Mouse (Mus musculus): Measurements from ENCODE around the gene Gm2696. TPM values are rescaled to one million over a fixed set of nuclear protein-coding genes. Genes with fewer than 3 reads are reported as not detected.

Gene Gm2696
- polyA plus RNA-seq, 2 experiments = not detected

DNA sequence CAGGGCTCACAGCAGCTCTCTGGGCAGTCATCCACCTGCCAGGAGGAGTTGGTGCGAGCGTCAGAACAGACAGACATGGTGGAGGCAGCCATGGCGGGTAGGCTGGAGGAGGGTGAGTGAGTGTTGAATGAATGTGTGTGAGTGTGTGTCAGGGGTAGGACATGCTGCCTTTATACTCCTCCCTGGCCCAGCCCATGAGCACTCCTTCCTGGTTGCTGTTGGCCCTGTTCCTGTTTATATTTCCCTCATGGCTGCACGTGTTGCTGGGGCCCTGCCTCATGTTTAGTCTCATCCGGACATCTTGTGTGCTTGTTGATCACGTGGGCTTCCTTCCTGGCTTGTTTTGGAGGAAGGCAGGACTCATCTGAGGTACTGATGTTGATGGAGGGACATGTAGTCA is 12.5 kb downstream of the Gm2696 start, which contains the start of gene Krtap10-4:
Gene Krtap10-4 (minus strand): TSS at position 145 of the 400 bp plus-strand sequence.
- H3K4me3 ChIP-seq (ENCODE audit: insufficient read depth in 1 of 2, low read depth in 2 of 2, low read length in 2 of 2) = no peak within 1 kb of the TSS
- no peak for ATAC-seq (ENCODE audit: insufficient read depth)
- no peak within 1 kb of the TSS for H3K27ac ChIP-seq
- H3K4me1 ChIP-seq (replicated peaks; ENCODE audit: control insufficient read depth in 2 of 2, insufficient read depth in 2 of 2, low read length in 1 of 2) = no peaks in the 10 kb centered on the region
- 49% methylated on average over 6 of the region's 6 CpGs for WGBS (ENCODE audit: insufficient replicate concordance)
- H3K36me3 ChIP-seq (replicated peaks; ENCODE audit: control insufficient read depth, insufficient read depth, low read depth) = no peaks in the 10 kb centered on the region
- no peaks in the 10 kb centered on the region for H3K27me3 ChIP-seq (ENCODE audit: control insufficient read depth, insufficient read depth, low read length)
- H3K9me3 ChIP-seq (ENCODE audit: control insufficient read depth, low read length) = no peaks in the 10 kb centered on the region
- TF ChIP-seq EP300 (IDR thresholded peaks at IDR 0.05; ENCODE audit: low read depth) (no peak), CTCF (IDR thresholded peaks at IDR 0.05; ENCODE audit: low read depth) (no peak)
- no peak within 1 kb of the TSS for H3K4me2 ChIP-seq (ENCODE audit: low read depth)
- no peak for DNase-seq (ENCODE audit: low read depth in 3 of 3, low spot score in 3 of 3)
- H3K9ac ChIP-seq (replicated peaks) = no peak within 1 kb of the TSS

DNA sequence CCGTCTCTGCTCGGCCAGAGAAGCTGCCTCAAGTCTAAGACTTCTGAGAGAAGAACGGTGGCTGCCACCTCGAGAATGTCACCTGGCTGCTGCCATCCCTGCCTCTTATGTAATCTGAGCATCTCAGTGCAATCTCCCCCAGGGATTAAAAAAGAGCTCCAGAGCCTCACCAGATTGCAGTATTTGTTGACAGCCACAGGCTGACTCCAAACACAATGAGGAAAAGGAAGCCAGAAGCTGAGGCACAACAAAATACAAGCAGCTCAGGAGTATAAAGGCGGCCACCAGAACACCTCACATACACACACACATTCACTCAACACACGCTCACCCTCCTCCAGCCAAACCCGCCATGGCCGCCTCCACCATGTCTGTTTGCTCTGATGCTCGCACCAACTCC is 21.2 kb downstream of the Gm2696 start, which contains the start of gene Krtap10-10:
Gene Krtap10-10 (plus strand): TSS at position 301 of the 400 bp plus-strand sequence.
- Histone ChIP-seq H3K4me1 (replicated peaks; ENCODE audit: control insufficient read depth in 2 of 2, insufficient read depth in 2 of 2, low read length in 1 of 2) (no peaks in the 10 kb centered on the region), H3K4me2 (ENCODE audit: low read depth) (no peak within 1 kb of the TSS), H3K4me3 (ENCODE audit: insufficient read depth in 1 of 2, low read depth in 2 of 2, low read length in 2 of 2) (no peak within 1 kb of the TSS), H3K27ac (no peak within 1 kb of the TSS), H3K36me3 (replicated peaks; ENCODE audit: control insufficient read depth, insufficient read depth, low read depth) (no peaks in the 10 kb centered on the region), H3K9me3 (ENCODE audit: control insufficient read depth, low read length) (no peaks in the 10 kb centered on the region), H3K27me3 (ENCODE audit: control insufficient read depth, insufficient read depth, low read length) (no peaks in the 10 kb centered on the region), H3K9ac (replicated peaks) (no peak within 1 kb of the TSS)
- WGBS (ENCODE audit: insufficient replicate concordance) = 38% methylated on average over 9 of the region's 9 CpGs
- TF ChIP-seq EP300 (IDR thresholded peaks at IDR 0.05; ENCODE audit: low read depth) (no peak), CTCF (IDR thresholded peaks at IDR 0.05; ENCODE audit: low read depth) (no peak)
- DNase-seq (ENCODE audit: low read depth in 3 of 3, low spot score in 3 of 3) = no peak
- no peak for ATAC-seq (ENCODE audit: insufficient read depth)

DNA sequence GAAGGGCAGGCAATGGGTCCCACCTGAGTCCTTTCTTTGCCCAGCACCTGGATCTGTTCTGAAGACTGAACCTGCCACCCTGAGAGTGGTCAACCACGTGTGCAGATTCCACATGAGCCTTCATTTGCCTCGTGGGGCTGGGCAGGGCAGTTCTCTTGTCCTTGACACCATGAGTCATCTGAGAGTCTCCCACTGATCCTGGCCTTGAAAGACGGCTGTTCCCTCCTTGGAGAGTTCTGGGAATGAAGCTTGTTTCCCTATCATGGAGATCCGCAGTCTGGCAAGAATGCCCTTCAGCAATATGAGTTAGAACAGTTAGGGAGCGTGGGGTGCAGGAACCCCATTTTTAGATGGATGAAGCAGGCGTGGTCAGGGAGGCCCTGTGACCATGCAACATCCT is 24.5 kb downstream of the Gm2696 start:
- no peaks in the 10 kb centered on the region for H3K4me1 ChIP-seq (replicated peaks; ENCODE audit: control insufficient read depth in 2 of 2, insufficient read depth in 2 of 2, low read length in 1 of 2)
- no peaks in the 10 kb centered on the region for H3K36me3 ChIP-seq (replicated peaks; ENCODE audit: control insufficient read depth, insufficient read depth, low read depth)
- H3K27me3 ChIP-seq (ENCODE audit: control insufficient read depth, insufficient read depth, low read length) = no peaks in the 10 kb centered on the region
- no peak for ATAC-seq (ENCODE audit: insufficient read depth)
- no peak overlapping the region for H3K4me2 ChIP-seq (ENCODE audit: low read depth)
- 52% methylated on average over 6 of the region's 6 CpGs for WGBS (ENCODE audit: insufficient replicate concordance)
- no peak overlapping the region for H3K27ac ChIP-seq
- no peak for TF ChIP-seq CTCF (IDR thresholded peaks at IDR 0.05; ENCODE audit: low read depth)
- TF ChIP-seq EP300 (IDR thresholded peaks at IDR 0.05; ENCODE audit: low read depth) = no peak
- DNase-seq (ENCODE audit: low read depth in 3 of 3, low spot score in 3 of 3) = no peak
- no peak overlapping the region for H3K9ac ChIP-seq (replicated peaks)
- no peaks in the 10 kb centered on the region; the same call in 1 of the 2 replicates for H3K9me3 ChIP-seq (ENCODE audit: control insufficient read depth, low read length)
- no peak overlapping the region for H3K4me3 ChIP-seq (ENCODE audit: insufficient read depth in 1 of 2, low read depth in 2 of 2, low read length in 2 of 2)

DNA sequence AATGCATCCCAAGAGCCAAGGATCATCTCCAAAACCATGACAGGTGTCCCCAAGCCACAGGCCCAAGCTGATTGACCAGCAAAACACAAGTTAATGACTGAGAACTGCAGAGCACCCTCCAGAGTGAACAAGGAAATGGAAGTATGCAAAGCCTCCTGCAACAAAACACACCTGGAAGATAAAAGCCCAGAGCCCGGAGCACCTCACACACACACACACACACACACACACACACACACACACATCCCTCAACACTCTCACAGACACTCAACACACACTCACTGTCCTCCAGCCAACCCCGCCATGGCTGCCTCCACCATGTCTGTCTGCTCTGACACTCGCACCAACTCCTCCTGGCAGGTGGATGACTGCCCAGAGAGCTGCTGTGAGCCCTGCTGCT is 32.0 kb downstream of the Gm2696 start, which contains the start of gene Gm36176:
Gene Gm36176 (plus strand): TSS at position 301 of the 400 bp plus-strand sequence.
- no peak within 1 kb of the TSS for H3K9ac ChIP-seq (replicated peaks)
- DNase-seq (ENCODE audit: low read depth in 3 of 3, low spot score in 3 of 3) (no peak), ATAC-seq (ENCODE audit: insufficient read depth) (no peak)
- H3K9me3 ChIP-seq (ENCODE audit: control insufficient read depth, low read length) = no peaks in the 10 kb centered on the region
- WGBS (ENCODE audit: insufficient replicate concordance) = 48% methylated on average over 3 of the region's 3 CpGs
- H3K27me3 ChIP-seq (ENCODE audit: control insufficient read depth, insufficient read depth, low read length) = no peaks in the 10 kb centered on the region
- no peak within 1 kb of the TSS for H3K27ac ChIP-seq
- no peak within 1 kb of the TSS for H3K4me3 ChIP-seq (ENCODE audit: insufficient read depth in 1 of 2, low read depth in 2 of 2, low read length in 2 of 2)
- no peaks in the 10 kb centered on the region for H3K4me1 ChIP-seq (replicated peaks; ENCODE audit: control insufficient read depth in 2 of 2, insufficient read depth in 2 of 2, low read length in 1 of 2)
- TF ChIP-seq CTCF (IDR thresholded peaks at IDR 0.05; ENCODE audit: low read depth) (no peak), EP300 (IDR thresholded peaks at IDR 0.05; ENCODE audit: low read depth) (no peak)
- H3K36me3 ChIP-seq (replicated peaks; ENCODE audit: control insufficient read depth, insufficient read depth, low read depth) = no peaks in the 10 kb centered on the region
- no peak within 1 kb of the TSS for H3K4me2 ChIP-seq (ENCODE audit: low read depth)

DNA sequence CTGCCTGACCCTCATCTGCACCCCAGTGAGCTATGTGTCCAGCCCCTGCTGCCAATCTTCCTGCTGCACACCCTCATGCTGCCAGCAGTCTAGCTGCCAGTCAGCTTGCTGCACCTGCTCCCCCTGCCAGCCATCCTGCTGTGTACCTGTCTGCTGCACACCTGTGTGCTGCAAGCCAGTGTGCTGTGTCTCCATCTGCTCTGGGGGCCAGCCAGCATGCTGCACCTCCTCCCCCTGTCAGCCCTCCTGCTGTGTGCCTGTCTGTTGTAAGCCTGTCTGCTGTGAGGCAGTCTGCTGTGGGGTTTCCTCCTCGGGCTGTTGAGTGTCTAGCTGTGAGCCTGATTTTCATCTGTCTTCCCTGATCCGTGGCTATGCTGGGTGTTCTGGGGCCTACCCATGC is 32.5 kb downstream of the Gm2696 start:
- H3K27ac ChIP-seq = no peak overlapping the region
- TF ChIP-seq CTCF (IDR thresholded peaks at IDR 0.05; ENCODE audit: low read depth) (no peak), EP300 (IDR thresholded peaks at IDR 0.05; ENCODE audit: low read depth) (no peak)
- no peaks in the 10 kb centered on the region for H3K9me3 ChIP-seq (ENCODE audit: control insufficient read depth, low read length)
- H3K4me2 ChIP-seq (ENCODE audit: low read depth) = no peak overlapping the region
- H3K36me3 ChIP-seq (replicated peaks; ENCODE audit: control insufficient read depth, insufficient read depth, low read depth) = no peaks in the 10 kb centered on the region
- H3K4me1 ChIP-seq (replicated peaks; ENCODE audit: control insufficient read depth in 2 of 2, insufficient read depth in 2 of 2, low read length in 1 of 2) = no peaks in the 10 kb centered on the region
- no peak for DNase-seq (ENCODE audit: low read depth in 3 of 3, low spot score in 3 of 3)
- 23% methylated on average over 2 of the region's 2 CpGs for WGBS (ENCODE audit: insufficient replicate concordance)
- no peak overlapping the region for H3K4me3 ChIP-seq (ENCODE audit: insufficient read depth in 1 of 2, low read depth in 2 of 2, low read length in 2 of 2)
- no peak overlapping the region for H3K9ac ChIP-seq (replicated peaks)
- ATAC-seq (ENCODE audit: insufficient read depth) = no peak
- no peaks in the 10 kb centered on the region for H3K27me3 ChIP-seq (ENCODE audit: control insufficient read depth, insufficient read depth, low read length)
